In genomic region chrX:152171041-152172026, GRCm38 (mm10) we compare ENCODE assay signal across 8 mouse cellular contexts. TPM values are rescaled to one million over a fixed set of nuclear protein-coding genes. Genes with fewer than 3 reads are reported as not detected.
A peak's percentile ranks its signal among the peaks of the same experiment; 100 is the strongest.
DNase-seq lines count a peak whose midpoint lies in the region; ATAC-seq and TF ChIP-seq lines count a peak whose summit lies in the region.

No protein-coding gene starts in this region.

- ATAC-seq in forebrain, embryonic 15.5 days (replicated peaks), result peak; percentile 41; the same call in 1 of the 2 replicates
- ATAC-seq in hindbrain, embryonic 12.5 days (ENCODE audit: low FRiP score), result peak; percentile 92
- ATAC-seq in erythroblast, adult 5-6 weeks (replicated peaks; ENCODE audit: low FRiP score, poor library complexity, severe bottlenecking), result no peak

- 0 out of 2 replicates have a peak, but pooled peaks cover 9% of the 10 kb centered on the region for H3K4me1 ChIP-seq in forebrain, embryonic 15.5 days
- peaks cover 18% of the 10 kb centered on the region for H3K4me1 ChIP-seq in hindbrain, embryonic 12.5 days

- no peak overlapping the region for H3K4me2 ChIP-seq in forebrain, embryonic 15.5 days (replicated peaks)
- no peak overlapping the region for H3K4me2 ChIP-seq in hindbrain, embryonic 12.5 days (replicated peaks)

- peak overlapping the region; percentile 71 for H3K27ac ChIP-seq in layer of hippocampus, adult 2 months
- H3K27ac ChIP-seq in forebrain, embryonic 15.5 days (replicated peaks), result 0 out of 2 replicates have a peak overlapping the region, but pooled peaks have one; percentile 31
- peak overlapping the region; percentile 30; the same call in 1 of the 2 replicates for H3K27ac ChIP-seq in hindbrain, embryonic 12.5 days
- H3K27ac ChIP-seq in macrophage, result peak overlapping the region; percentile 64

- H3K9me3 ChIP-seq in forebrain, embryonic 15.5 days, result no peaks in the 10 kb centered on the region
- no peaks in the 10 kb centered on the region for H3K9me3 ChIP-seq in hindbrain, embryonic 12.5 days (replicated peaks)

- TF ChIP-seq CTCF in layer of hippocampus, adult 2 months (conservative IDR thresholded peaks at IDR 0.05), result no peak

- H3K4me3 ChIP-seq in layer of hippocampus, adult 2 months, result no peak overlapping the region
- H3K4me3 ChIP-seq in forebrain, embryonic 15.5 days, result no peak overlapping the region
- H3K4me3 ChIP-seq in hindbrain, embryonic 12.5 days, result no peak overlapping the region
- no peak overlapping the region for H3K4me3 ChIP-seq in macrophage (ENCODE audit: inconsistent target)

- H3K79me2 ChIP-seq in macrophage (ENCODE audit: inconsistent target), result no peaks in the 10 kb centered on the region

- H3K27me3 ChIP-seq in forebrain, embryonic 15.5 days, result peaks cover 13% of the 10 kb centered on the region; the same call in 1 of the 2 replicates
- peaks cover 78% of the 10 kb centered on the region for H3K27me3 ChIP-seq in hindbrain, embryonic 12.5 days

- 71% methylated on average over 6 of the region's 6 CpGs for WGBS in forebrain, embryonic 15.5 days
- 76% methylated on average over 6 of the region's 6 CpGs for whole genome bisulfite sequencing in hindbrain, embryonic 12.5 days
- 45% methylated on average over 6 of the region's 6 CpGs for WGBS in macrophage (ENCODE audit: missing documents)

- H3K9ac ChIP-seq in forebrain, embryonic 15.5 days (replicated peaks), result no peak overlapping the region
- no peak overlapping the region for H3K9ac ChIP-seq in hindbrain, embryonic 12.5 days

- peak; percentile 41 to 42 for DNase-seq in layer of hippocampus, adult 2 months (ENCODE audit: low spot score in 2 of 2)
- no peak for DNase-seq in layer of hippocampus, postnatal 25 days (ENCODE audit: extremely low spot score in 1 of 2, low spot score in 1 of 2)
- peak; percentile 77 for DNase-seq in brain, adult 2 months (ENCODE audit: low read depth, low spot score)
- no peak for DNase-seq in Muller cell, postnatal 12 days (ENCODE audit: inconsistent ontology term)

- H3K36me3 ChIP-seq in forebrain, embryonic 15.5 days, result no peaks in the 10 kb centered on the region
- no peaks in the 10 kb centered on the region for H3K36me3 ChIP-seq in hindbrain, embryonic 12.5 days
- H3K36me3 ChIP-seq in macrophage (ENCODE audit: inconsistent target), result no peaks in the 10 kb centered on the region

RNA-seq across cellular contexts. Expression of gene Iqsec2, which starts 27.3 kb away (rescaled TPM):
- 100 to 1,000 TPM; 177 to 179 TPM for total RNA-seq in layer of hippocampus, adult 2 months (2021)
- total RNA-seq in layer of hippocampus, postnatal 25 days (2021), result 100 to 1,000 TPM; 157 to 181 TPM
- 3.6 and 5.1 TPM in 2 replicates for polyA plus RNA-seq in forebrain, embryonic 15.5 days (2015; fragmentation: Nextera tagmentation; extraction: Ambion mirVana)
- polyA plus RNA-seq in hindbrain, embryonic 12.5 days (2016; fragmentation: Nextera tagmentation; extraction: Ambion mirVana), result 2.4 and 3.1 TPM in 2 replicates
- 100 to 1,000 TPM in 10 of 26 experiments, 10 to 100 TPM in 16; 40.4 to 192 (median 90.7) TPM for total RNA-seq in macrophage (2018; cell fraction: chromatin; rRNA removed)
- total RNA-seq in macrophage (2018; cell fraction: cytosol; rRNA removed), result 10 to 100 TPM; 33.2 to 70.2 (median 48.0) TPM
- 100 to 1,000 TPM in 2 of 26 experiments, 10 to 100 TPM in 24; 48.3 to 198 (median 75.5) TPM for total RNA-seq in macrophage (2018; cell fraction: nucleus; rRNA removed)
- polyA plus RNA-seq in macrophage (2018), result 26.0 to 39.1 TPM (median 29.2 TPM) in 3 replicates
- 0.84 and 1.2 TPM in 2 replicates for total RNA-seq in erythroblast, adult 5-6 weeks (2015; ENCODE audit: low replicate concordance)
- total RNA-seq in erythroblast, adult 5-6 weeks (2017; ENCODE audit: low replicate concordance), result 0.26 TPM in 1 of 2 replicates, not detected in the other

Comparison
In these comparisons a context has a peak if more than half of its experiments do, and no peak if none do; other contexts are left out.
1. DNase-seq: peak in layer of hippocampus, adult 2 months (2 of 2) and brain, adult 2 months (single experiment); none in layer of hippocampus, postnatal 25 days (0 of 2) and Muller cell, postnatal 12 days (single experiment).
2. RNA of gene Iqsec2, which starts 27.3 kb away (total RNA-seq): 157 to 181 TPM in layer of hippocampus, postnatal 25 days and 177 to 179 TPM in layer of hippocampus, adult 2 months; 0.26 to 1.2 TPM in erythroblast, adult 5-6 weeks; every median in the first group is over 10 times any median in the second.
3. Peak in every context shown above with its lines, with median percentiles within 50 percentile points of each other: H3K27ac ChIP-seq.